Mouse (Mus musculus) heart, embryonic 10.5 days (tissue): ENCODE data around the gene Ccnb1ip1. TPM values are rescaled to one million over a fixed set of nuclear protein-coding genes. Genes with fewer than 3 reads are reported as not detected.
A peak's percentile ranks its signal among the peaks of the same experiment; 100 is the strongest.
"Not testable (repeated sequence)": the region's sequence is repeated elsewhere in the genome, so short reads cannot be mapped to it uniquely, and the experiment has no call there.

Source experiments
- DNase-seq: peaks from one replicate; pipeline ENCODE4 v3.0.0-alpha.2; 2017; ENCODE audit warnings: low spot score
- H3K27ac ChIP-seq: fragments of 300-500 bp; sonication (generic); 2 replicates; pipeline ENCODE4 v1.5.1; 2016; ENCODE audit warnings: mild to moderate bottlenecking
- H3K27me3 ChIP-seq: fragments of 300-500 bp; sonication (generic); 2 replicates; pipeline ENCODE4 v1.6.1; 2016; ENCODE audit warnings: mild to moderate bottlenecking; ENCODE audit not compliant: poor library complexity, insufficient read depth, severe bottlenecking
- H3K36me3 ChIP-seq: fragments of 300-500 bp; sonication (generic); 2 replicates; pipeline ENCODE4 v1.6.1; 2016; ENCODE audit warnings: mild to moderate bottlenecking, moderate library complexity
- H3K4me1 ChIP-seq: fragments of 300-500 bp; sonication (generic); 2 replicates; pipeline ENCODE4 v1.6.1; 2016; ENCODE audit warnings: mild to moderate bottlenecking
- H3K4me3 ChIP-seq: fragments of 300-500 bp; sonication (generic); 2 replicates; pipeline ENCODE4 v1.5.1; 2016; ENCODE audit warnings: mild to moderate bottlenecking, moderate library complexity
- H3K9me3 ChIP-seq: fragments of 300-500 bp; sonication (generic); 2 replicates; pipeline ENCODE4 v1.6.1; 2016; ENCODE audit warnings: mild to moderate bottlenecking, moderate library complexity
- WGBS: fragments of 180-500 bp; shearing (Covaris S2); methylation state at CpG from one replicate; pipeline ENCODE4 v1.1.7; 2016; 5-methylcytosine and 5-hydroxymethylcytosine counted together
- polyA plus RNA-seq: library from polyadenylated mRNA; unstranded; fragments of >200 nt; fragmentation: Nextera tagmentation; extraction: Ambion mirVana; gene quantifications from 2 replicates; pipeline ENCODE4 v1.2.1, GENCODE M21; 2016

Ccnb1ip1 gene
- polyA plus RNA-seq = not detected in 2 replicates

GRCm38 (mm10) chr14:50807487-50808072, at the start of gene Ccnb1ip1, which contains the start of gene Parp2:
Gene Ccnb1ip1 (minus strand): TSS chr14:50807732.
Gene Parp2 (plus strand): TSS chr14:50807841.
- Histone ChIP-seq H3K4me1 (no peaks in the 10 kb centered on the region), H3K27me3 (no peaks in the 10 kb centered on the region), H3K36me3 (peaks cover 25% of the 10 kb centered on the region), H3K27ac (peak within 1 kb of the TSS; percentile 88), H3K9me3 (no peaks in the 10 kb centered on the region), H3K4me3 (peak within 1 kb of the TSS; percentile 68)
- 2% methylated on average over 42 of the region's 42 CpGs for WGBS
- peak; percentile 99 for DNase-seq

DNA sequence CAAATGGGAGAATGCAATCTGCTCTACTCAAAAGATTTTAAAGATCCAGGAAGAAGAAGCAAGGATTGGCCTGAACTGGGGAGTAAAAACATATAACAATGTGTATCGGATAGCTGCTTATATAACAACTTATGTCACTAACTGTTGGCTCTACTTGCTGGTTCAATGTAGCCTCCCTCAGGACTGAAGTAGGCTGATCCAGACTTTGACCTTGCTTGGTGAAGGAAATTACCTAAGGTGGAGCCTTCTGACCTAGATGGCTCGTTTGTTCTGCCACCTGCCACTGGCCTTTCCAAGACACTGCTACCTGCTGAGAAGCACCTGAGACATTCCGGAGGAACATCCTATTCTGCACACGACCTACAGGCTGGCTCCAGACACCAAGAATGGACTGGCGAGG, 48.3 kb upstream of the Ccnb1ip1 start:
- H3K4me3 ChIP-seq = no peak overlapping the region
- H3K9me3 ChIP-seq = no peaks in the 10 kb centered on the region
- H3K4me1 ChIP-seq = no peaks in the 10 kb centered on the region
- H3K27ac ChIP-seq = no peak overlapping the region
- peaks cover 37% of the 10 kb centered on the region for H3K36me3 ChIP-seq
- no peaks in the 10 kb centered on the region for H3K27me3 ChIP-seq
- peak; percentile 28 for DNase-seq
- WGBS = 89% methylated on average over 5 of the region's 5 CpGs

DNA sequence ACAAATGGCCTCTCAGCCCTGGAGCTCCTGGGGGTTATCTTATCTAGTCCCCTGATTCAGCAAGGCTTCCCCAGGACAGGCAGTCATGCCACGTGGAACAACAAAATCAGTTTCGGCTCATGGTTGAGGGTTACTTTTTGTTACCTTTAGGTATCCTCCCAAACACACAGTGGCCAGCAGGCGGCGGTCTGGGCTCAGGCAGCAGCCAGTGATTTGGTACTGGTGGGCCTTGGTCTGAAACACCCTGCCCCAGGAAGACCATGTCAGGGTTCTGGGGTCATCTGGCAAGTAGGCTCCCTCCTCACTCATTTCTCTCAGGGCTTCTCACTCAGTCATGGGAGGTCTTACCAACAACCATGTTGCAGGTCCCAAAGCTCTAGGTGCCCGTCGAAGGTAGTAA, 29.7 kb upstream of the Ccnb1ip1 start:
- 53% methylated on average over 6 of the region's 6 CpGs for WGBS
- Histone ChIP-seq H3K4me1 (no peaks in the 10 kb centered on the region), H3K36me3 (peaks cover 34% of the 10 kb centered on the region), H3K9me3 (no peaks in the 10 kb centered on the region), H3K27me3 (no peaks in the 10 kb centered on the region), H3K27ac (no peak overlapping the region), H3K4me3 (no peak overlapping the region)
- DNase-seq = no peak

- Histone ChIP-seq H3K36me3 (peaks cover 24% of the 10 kb centered on the region; the same call in 1 of the 2 replicates), H3K9me3 (no peaks in the 10 kb centered on the region), H3K27me3 (no peaks in the 10 kb centered on the region), H3K27ac (no peak overlapping the region), H3K4me1 (no peaks in the 10 kb centered on the region), H3K4me3 (no peak overlapping the region)
- 47% methylated on average over 2 of the region's 2 CpGs for WGBS
- no peak for DNase-seq
These were observed 26.9 kb upstream of the Ccnb1ip1 start for GRCm38 (mm10) chr14:50834435-50834834.

DNA sequence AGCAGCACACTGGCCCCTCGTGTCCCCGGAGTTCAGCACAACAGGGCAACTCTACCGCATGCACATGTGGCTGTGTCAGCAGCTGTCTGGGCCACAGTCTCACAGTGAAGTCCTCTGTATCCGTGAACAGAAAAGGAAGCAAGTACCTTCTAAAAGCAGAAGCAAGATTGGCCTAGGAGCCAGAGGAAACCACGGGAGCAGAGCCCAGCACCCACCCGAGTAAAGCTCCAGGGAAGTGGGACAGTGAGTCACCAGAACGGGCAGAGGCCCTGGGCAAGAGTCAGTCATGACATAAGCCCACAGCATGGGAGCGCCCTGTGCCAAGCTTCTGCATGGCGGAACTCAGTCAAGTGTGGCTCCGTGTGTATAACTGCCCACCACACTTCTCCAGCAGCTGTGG, 26.4 kb upstream of the Ccnb1ip1 start:
- H3K27me3 ChIP-seq = no peaks in the 10 kb centered on the region
- H3K36me3 ChIP-seq = peaks cover 23% of the 10 kb centered on the region; the same call in 1 of the 2 replicates
- no peak overlapping the region for H3K4me3 ChIP-seq
- no peak overlapping the region for H3K27ac ChIP-seq
- H3K4me1 ChIP-seq = no peaks in the 10 kb centered on the region
- no peaks in the 10 kb centered on the region for H3K9me3 ChIP-seq
- no peak for DNase-seq
- 81% methylated on average over 10 of the region's 10 CpGs for WGBS

GRCm38 (mm10) chr14:50829878-50830277, 22.3 kb upstream of the Ccnb1ip1 start:
- no peak overlapping the region for H3K4me3 ChIP-seq
- WGBS = 71% methylated on average over 3 of the region's 3 CpGs
- H3K36me3 ChIP-seq = peaks cover 15% of the 10 kb centered on the region; the same call in 1 of the 2 replicates
- H3K27ac ChIP-seq = no peak overlapping the region
- no peaks in the 10 kb centered on the region for H3K9me3 ChIP-seq
- no peaks in the 10 kb centered on the region for H3K27me3 ChIP-seq
- H3K4me1 ChIP-seq = no peaks in the 10 kb centered on the region
- no peak for DNase-seq

GRCm38 (mm10) chr14:50826579-50826978, 19.0 kb upstream of the Ccnb1ip1 start:
- DNase-seq = no peak
- H3K4me1 ChIP-seq = no peaks in the 10 kb centered on the region
- WGBS = 86% methylated on average over 4 of the region's 4 CpGs
- no peaks in the 10 kb centered on the region for H3K9me3 ChIP-seq
- H3K4me3 ChIP-seq = no peak overlapping the region
- no peaks in the 10 kb centered on the region for H3K27me3 ChIP-seq
- peaks cover 28% of the 10 kb centered on the region for H3K36me3 ChIP-seq
- H3K27ac ChIP-seq = no peak overlapping the region

DNA sequence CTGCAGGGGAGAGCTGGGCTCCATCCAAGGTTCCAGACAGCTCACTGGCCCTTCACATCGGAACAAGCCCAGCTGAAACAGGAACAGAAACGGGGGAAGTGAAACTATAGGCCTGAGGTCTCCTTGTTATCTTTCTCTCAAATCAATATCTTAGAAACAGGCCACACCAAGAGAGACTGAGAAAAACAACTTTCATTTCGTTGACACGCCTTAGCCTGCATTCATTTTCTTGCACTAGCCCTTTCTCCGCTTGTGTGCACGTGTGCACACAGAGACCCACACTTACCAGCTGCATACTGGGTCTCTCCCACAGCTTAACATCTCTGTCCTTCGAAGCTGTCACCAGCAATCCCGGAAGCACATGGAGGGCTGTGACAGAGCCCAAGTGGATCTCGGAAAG, 16.7 kb upstream of the Ccnb1ip1 start:
- peaks cover 49% of the 10 kb centered on the region for H3K36me3 ChIP-seq
- no peaks in the 10 kb centered on the region for H3K27me3 ChIP-seq
- H3K4me1 ChIP-seq = no peaks in the 10 kb centered on the region
- no peak for DNase-seq
- H3K4me3 ChIP-seq = no peak overlapping the region
- 78% methylated on average over 9 of the region's 9 CpGs for WGBS
- no peak overlapping the region for H3K27ac ChIP-seq
- no peaks in the 10 kb centered on the region for H3K9me3 ChIP-seq

DNA sequence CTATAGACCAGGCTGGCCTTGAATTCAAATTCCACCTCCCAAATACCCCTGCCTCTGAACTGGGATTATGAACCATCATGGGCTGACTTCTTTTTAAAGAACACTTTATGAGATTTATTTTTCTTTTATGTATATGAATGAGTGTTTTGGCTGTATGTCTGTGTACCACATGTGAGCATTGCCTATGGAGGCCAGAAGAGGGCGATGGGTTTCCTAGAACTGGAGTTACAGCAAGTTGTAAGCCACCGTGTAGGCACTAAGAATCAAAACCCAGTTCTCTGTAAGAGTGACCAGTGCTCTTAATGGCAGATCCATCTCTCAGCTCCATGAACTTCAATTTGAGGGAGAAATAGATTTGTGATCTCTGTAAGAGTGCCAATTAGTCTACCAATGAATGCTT, 15.7 kb upstream of the Ccnb1ip1 start:
- Histone ChIP-seq H3K36me3 (peaks cover 58% of the 10 kb centered on the region), H3K27me3 (no peaks in the 10 kb centered on the region), H3K4me3 (no peak overlapping the region), H3K9me3 (no peaks in the 10 kb centered on the region), H3K27ac (no peak overlapping the region), H3K4me1 (no peaks in the 10 kb centered on the region)
- 68% methylated on average over 2 of the region's 2 CpGs for WGBS
- DNase-seq = no peak

DNA sequence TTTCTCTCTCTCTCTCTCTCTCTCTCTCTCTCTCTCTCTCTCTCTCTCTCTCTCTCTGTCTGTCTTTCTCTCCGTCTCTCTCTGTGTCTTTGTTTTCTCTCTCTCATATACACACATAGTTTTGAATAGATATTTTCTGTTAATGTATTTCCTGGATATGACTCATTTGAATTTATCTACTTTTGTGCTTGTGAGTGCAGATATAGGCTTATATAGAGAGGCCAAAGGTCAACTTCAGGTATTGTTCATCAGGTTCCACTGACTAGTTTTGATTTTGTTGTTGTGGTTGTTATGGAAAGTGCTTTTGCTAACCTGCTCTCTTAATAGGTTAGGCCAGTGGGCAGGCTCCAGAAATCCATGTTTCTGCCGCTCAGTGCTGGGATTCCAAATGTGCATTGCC, 5.5 kb upstream of the Ccnb1ip1 start:
- no peaks in the 10 kb centered on the region for H3K27me3 ChIP-seq
- no peak overlapping the region for H3K27ac ChIP-seq
- no peaks in the 10 kb centered on the region for H3K9me3 ChIP-seq
- no peak overlapping the region for H3K4me3 ChIP-seq
- H3K36me3 ChIP-seq = peaks cover 71% of the 10 kb centered on the region
- no peaks in the 10 kb centered on the region for H3K4me1 ChIP-seq
- DNase-seq = no peak
- 88% methylated on average over 2 of the region's 2 CpGs for WGBS

DNA sequence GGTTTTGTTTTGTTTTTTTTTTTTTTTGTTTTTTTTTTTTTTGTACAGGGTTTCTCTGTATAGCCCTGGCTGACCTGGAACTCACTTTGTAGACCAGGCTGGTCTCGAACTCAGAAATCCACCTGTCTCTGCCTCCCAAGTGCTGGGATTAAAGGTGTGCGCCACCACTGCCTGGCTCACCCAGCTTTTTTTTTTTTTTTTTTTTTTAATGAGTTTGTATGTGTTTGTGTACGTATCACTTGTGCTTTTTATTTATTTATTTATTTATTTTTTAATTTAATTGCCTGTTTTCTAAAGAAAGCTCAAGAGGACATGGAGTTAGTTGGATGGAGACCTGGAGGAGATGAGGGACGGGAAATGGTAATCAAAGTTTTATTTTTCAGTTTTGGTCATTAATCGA, 1.1 kb downstream of the Ccnb1ip1 start:
- WGBS = 84% methylated on average over 5 of the region's 5 CpGs
- H3K36me3 ChIP-seq = peaks cover 15% of the 10 kb centered on the region
- not testable (repeated sequence) for DNase-seq, H3K27ac ChIP-seq, H3K4me3 ChIP-seq, H3K4me1 ChIP-seq, H3K9me3 ChIP-seq, H3K27me3 ChIP-seq

GRCm38 (mm10) chr14:50804683-50805082, 2.8 kb downstream of the Ccnb1ip1 start:
- no peak for DNase-seq
- Histone ChIP-seq H3K4me1 (no peaks in the 10 kb centered on the region), H3K27me3 (no peaks in the 10 kb centered on the region), H3K27ac (no peak overlapping the region), H3K4me3 (no peak overlapping the region), H3K9me3 (no peaks in the 10 kb centered on the region), H3K36me3 (no peaks in the 10 kb centered on the region)
- WGBS = 62% methylated on average over 13 of the region's 13 CpGs

DNA sequence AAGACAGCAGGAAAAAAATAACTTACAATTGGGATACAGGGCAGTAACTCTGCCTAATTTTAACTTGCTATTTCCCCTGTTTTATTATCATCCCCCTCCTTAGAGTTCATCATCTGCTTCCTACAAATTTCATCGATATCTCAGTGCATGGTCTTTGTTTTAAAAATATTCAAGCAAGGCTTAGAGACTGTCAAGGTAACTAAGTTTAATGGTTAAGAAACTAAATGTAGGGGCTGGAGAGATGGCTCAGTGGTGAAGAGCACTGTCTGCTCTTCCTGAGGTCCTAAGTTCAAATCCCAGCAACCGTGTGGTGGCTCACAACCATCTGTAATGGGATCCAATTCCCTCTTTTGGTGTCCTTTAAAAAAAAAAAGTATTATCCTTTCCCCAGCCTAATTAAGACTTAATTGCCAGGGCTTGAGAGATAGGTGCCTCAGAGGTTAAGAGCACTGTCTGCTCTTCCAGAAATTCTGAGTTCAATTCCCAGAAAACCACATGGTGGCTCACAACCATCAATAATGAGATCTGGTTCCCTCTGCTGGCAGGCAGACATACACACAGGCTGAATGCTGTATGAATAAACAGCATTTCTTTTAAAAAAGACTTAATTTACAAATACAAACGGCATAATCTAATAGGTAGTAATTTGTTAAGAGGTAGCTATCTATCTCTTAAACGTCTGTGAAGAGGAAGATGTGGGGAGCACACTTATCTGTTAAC, 4.5 kb downstream of the Ccnb1ip1 start:
- Histone ChIP-seq H3K9me3 (no peaks in the 10 kb centered on the region), H3K27me3 (no peaks in the 10 kb centered on the region), H3K4me3 (no peak overlapping the region), H3K36me3 (no peaks in the 10 kb centered on the region), H3K4me1 (no peaks in the 10 kb centered on the region), H3K27ac (no peak overlapping the region)
- 53% methylated on average over 4 of the region's 4 CpGs for WGBS
- DNase-seq = no peak
